Mouse (Mus musculus) midbrain, embryonic 16.5 days (tissue): ENCODE results near the gene Olfr116. TPM values are rescaled to one million over a fixed set of nuclear protein-coding genes. Genes with fewer than 3 reads are reported as not detected.

Experiments used
- ATAC-seq: fragments of 200-750 bp; cut with Nextera tagmentation; 2 replicates; pipeline ENCODE4 v1.8.0; 2017; ENCODE audit warnings: moderate TSS enrichment
- H3K27ac ChIP-seq: fragments of 300-500 bp; sonication (generic); 2 replicates; pipeline ENCODE4 v1.5.1; 2014; ENCODE audit warnings: mild to moderate bottlenecking, low read length, mixed read lengths
- H3K27me3 ChIP-seq: fragments of 300-500 bp; sonication (generic); 2 replicates; pipeline ENCODE4 v1.6.1; 2014; ENCODE audit warnings: low read depth, low read length, mixed read lengths; ENCODE audit not compliant: control insufficient read depth, insufficient read depth
- H3K36me3 ChIP-seq: fragments of 300-500 bp; sonication (generic); 2 replicates; pipeline ENCODE4 v1.6.1; 2014; ENCODE audit warnings: mild to moderate bottlenecking, low read length, moderate library complexity, mixed read lengths; ENCODE audit not compliant: control insufficient read depth, insufficient read depth
- H3K4me1 ChIP-seq: fragments of 300-500 bp; sonication (generic); 2 replicates; pipeline ENCODE4 v1.6.1; 2014; ENCODE audit warnings: mild to moderate bottlenecking, low read length, mixed read lengths; ENCODE audit not compliant: control insufficient read depth, insufficient read depth
- H3K4me2 ChIP-seq: fragments of 300-500 bp; sonication (generic); 2 replicates; pipeline ENCODE4 v1.6.1; 2014; ENCODE audit warnings: mild to moderate bottlenecking, low read length, mixed read lengths
- H3K4me3 ChIP-seq: fragments of 300-500 bp; sonication (generic); 2 replicates; pipeline ENCODE4 v1.5.1; 2014; ENCODE audit warnings: low read depth, mild to moderate bottlenecking, low read length, moderate library complexity, mixed read lengths
- H3K9ac ChIP-seq: fragments of 300-500 bp; sonication (generic); 2 replicates; pipeline ENCODE4 v1.6.1; 2014; ENCODE audit warnings: low read depth, low read length, mixed read lengths
- H3K9me3 ChIP-seq: fragments of 300-500 bp; sonication (generic); replicated peaks from 2 replicates; pipeline ENCODE4 v1.6.1; 2014; ENCODE audit warnings: mild to moderate bottlenecking, low read length, mixed read lengths; ENCODE audit not compliant: control insufficient read depth, poor library complexity, severe bottlenecking
- WGBS: fragments of 180-500 bp; shearing (Covaris S2); extraction: QIAGEN DNeasy Blood & Tissue Kit; methylation state at CpG from one replicate; pipeline ENCODE4 v1.1.7; 2014; 5-methylcytosine and 5-hydroxymethylcytosine counted together
- polyA plus RNA-seq: library from polyadenylated mRNA; unstranded; fragments of >200 nt; fragmentation: Nextera tagmentation; extraction: Ambion mirVana; gene quantifications from 2 replicates; pipeline ENCODE4 v1.2.1, GENCODE M21; 2015

The Olfr116 gene
- not detected in 2 replicates for polyA plus RNA-seq

DNA sequence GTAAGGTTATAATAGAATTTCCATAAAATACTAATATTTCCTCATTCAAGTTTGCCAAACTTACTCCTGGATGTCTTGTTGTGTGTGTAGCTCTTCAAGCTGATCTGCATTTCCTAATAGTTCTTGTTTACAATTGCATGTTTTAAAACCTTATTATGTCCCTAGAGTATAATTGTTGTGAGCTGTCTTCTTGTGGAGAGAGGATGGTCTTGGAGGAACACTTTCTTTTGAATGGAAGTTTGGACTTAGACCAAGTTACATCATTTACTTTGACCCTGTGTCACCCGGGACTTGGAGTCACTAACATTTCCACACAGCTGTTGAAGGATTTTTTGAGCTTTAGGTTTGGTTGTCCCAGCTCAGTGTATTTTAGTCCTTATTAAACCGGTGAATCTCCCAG lies at the start of gene Olfr116, which contains the start of gene Olfr115:
TSS of gene Olfr116 (minus strand) at position 191 of the 400 bp plus-strand sequence.
TSS of gene Olfr115 (minus strand) at position 101 of the 400 bp plus-strand sequence.
- H3K9ac ChIP-seq, result no peak within 1 kb of the TSS
- no peak within 1 kb of the TSS for H3K4me2 ChIP-seq
- WGBS, result 81% methylated on average over 2 of the region's 2 CpGs

DNA sequence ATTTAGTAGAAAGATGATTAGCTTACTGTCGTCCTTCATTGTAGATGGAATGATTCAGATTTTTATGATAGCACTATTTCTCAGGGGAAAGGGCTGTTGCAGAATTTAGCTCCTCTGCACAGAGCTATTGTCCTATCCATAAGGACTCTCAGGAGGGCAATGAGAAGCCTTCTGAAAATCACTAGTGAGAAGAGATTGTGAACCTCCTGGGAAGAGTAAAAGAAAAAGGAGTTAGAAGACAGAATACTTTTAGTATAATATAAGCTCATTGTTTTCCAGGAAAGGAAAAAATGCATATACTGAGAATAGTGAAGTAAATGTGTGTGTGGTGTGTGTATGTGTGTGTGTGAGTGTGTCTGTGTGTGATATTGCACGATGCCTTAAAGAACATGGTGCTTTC lies 39.7 kb upstream of the Olfr116 start, which contains the start of gene Olfr118:
TSS of gene Olfr118 (plus strand) at position 301 of the 400 bp plus-strand sequence.
- no peaks in the 10 kb centered on the region for H3K4me1 ChIP-seq
- H3K4me3 ChIP-seq, result no peak within 1 kb of the TSS
- 81% methylated on average over 2 of the region's 2 CpGs for WGBS
- H3K27ac ChIP-seq, result no peak within 1 kb of the TSS
- H3K27me3 ChIP-seq, result no peaks in the 10 kb centered on the region
- ATAC-seq, result no peak
- no peaks in the 10 kb centered on the region for H3K36me3 ChIP-seq
- H3K9me3 ChIP-seq, result no peaks in the 10 kb centered on the region
- H3K9ac ChIP-seq, result no peak within 1 kb of the TSS
- no peak within 1 kb of the TSS for H3K4me2 ChIP-seq

More for the DNA sequence above, at the start of gene Olfr116, which contains the start of gene Olfr115:
- ATAC-seq, result no peak
- no peak within 1 kb of the TSS for H3K4me3 ChIP-seq
- no peak within 1 kb of the TSS for H3K27ac ChIP-seq
- H3K27me3 ChIP-seq, result no peaks in the 10 kb centered on the region
- no peaks in the 10 kb centered on the region for H3K4me1 ChIP-seq
- H3K36me3 ChIP-seq, result no peaks in the 10 kb centered on the region
- no peaks in the 10 kb centered on the region for H3K9me3 ChIP-seq

DNA sequence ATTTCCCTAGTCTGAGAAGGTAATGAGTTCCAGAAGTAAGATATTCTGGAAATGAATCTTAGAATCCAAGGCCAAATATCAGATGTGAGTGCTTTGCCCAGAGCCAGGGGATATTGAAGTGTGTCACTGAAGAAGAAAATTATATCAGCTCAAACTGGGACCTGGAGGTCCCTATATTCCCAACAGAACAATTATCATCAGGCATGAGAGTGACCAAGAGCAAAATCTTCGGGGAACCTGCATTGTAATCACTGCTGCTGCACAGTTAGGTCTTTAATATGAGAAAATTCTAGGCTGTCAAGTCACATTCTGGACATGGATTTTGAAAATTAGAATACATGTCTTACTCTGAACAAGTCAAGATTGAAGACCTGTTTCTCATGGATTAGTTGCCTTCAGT lies 36.7 kb upstream of the Olfr116 start, which contains the start of gene Olfr117:
TSS of gene Olfr117 (minus strand) at position 101 of the 400 bp plus-strand sequence.
- ATAC-seq, result no peak
- WGBS, result 68% methylated on average over 1 of the region's 1 CpGs
- no peak within 1 kb of the TSS for H3K9ac ChIP-seq

DNA sequence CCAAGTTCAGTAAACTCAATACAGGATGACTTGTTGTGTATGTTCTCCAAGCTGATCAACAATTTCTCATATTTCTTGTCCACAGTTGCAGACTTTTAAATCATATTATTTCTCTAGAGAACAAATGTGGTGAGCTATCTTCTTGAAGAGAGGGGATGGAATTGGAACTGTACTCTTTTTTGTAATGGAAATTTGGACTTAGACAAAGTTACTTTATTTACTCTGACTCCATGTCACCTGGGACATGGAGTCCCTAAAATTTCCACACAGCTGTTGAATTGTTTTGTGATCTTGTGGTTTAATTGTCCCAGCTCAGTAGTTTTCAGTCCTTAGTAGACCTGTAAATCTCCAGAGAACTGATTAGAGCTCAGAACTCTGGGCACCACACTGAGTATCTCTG lies 34.4 kb downstream of the Olfr116 start, which contains the start of gene Olfr114:
TSS of gene Olfr114 (minus strand) at position 101 of the 400 bp plus-strand sequence.
- no peaks in the 10 kb centered on the region for H3K9me3 ChIP-seq
- no peak for ATAC-seq
- H3K27me3 ChIP-seq, result no peaks in the 10 kb centered on the region
- no peak within 1 kb of the TSS for H3K4me3 ChIP-seq
- no peak within 1 kb of the TSS for H3K4me2 ChIP-seq
- no peak within 1 kb of the TSS for H3K9ac ChIP-seq
- no peaks in the 10 kb centered on the region for H3K4me1 ChIP-seq
- H3K36me3 ChIP-seq, result no peaks in the 10 kb centered on the region
- H3K27ac ChIP-seq, result no peak within 1 kb of the TSS

More for the DNA sequence above, 36.7 kb upstream of the Olfr116 start, which contains the start of gene Olfr117:
- Histone ChIP-seq H3K4me3 (no peak within 1 kb of the TSS), H3K27ac (no peak within 1 kb of the TSS), H3K9me3 (no peaks in the 10 kb centered on the region), H3K27me3 (no peaks in the 10 kb centered on the region), H3K36me3 (no peaks in the 10 kb centered on the region), H3K4me2 (no peak within 1 kb of the TSS), H3K4me1 (no peaks in the 10 kb centered on the region)

DNA sequence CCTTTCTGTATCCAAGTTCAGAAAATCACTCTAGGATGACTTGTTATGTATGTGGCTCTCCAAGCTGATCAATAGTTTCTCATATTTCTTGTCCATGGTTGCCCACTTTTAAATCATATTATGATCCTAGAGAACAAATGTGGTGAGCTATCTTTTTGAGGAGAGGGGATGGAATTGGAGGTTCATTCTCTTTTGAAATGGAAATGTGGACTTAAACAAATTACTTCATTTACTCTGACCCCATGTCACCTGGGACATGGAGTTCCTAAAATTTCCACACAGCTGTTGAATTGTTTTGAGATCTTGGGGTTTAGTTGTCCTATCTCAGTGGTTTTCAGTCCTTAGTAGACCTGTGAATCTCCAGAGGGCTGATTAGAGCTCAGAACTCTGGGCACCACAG lies 49.4 kb downstream of the Olfr116 start, which contains the start of gene Olfr113:
TSS of gene Olfr113 (minus strand) at position 101 of the 400 bp plus-strand sequence.
- H3K4me3 ChIP-seq, result no peak within 1 kb of the TSS
- no peaks in the 10 kb centered on the region for H3K27me3 ChIP-seq
- H3K4me2 ChIP-seq, result no peak within 1 kb of the TSS
- H3K9me3 ChIP-seq, result no peaks in the 10 kb centered on the region
- H3K9ac ChIP-seq, result no peak within 1 kb of the TSS
- no peak within 1 kb of the TSS for H3K27ac ChIP-seq
- H3K36me3 ChIP-seq, result no peaks in the 10 kb centered on the region
- H3K4me1 ChIP-seq, result no peaks in the 10 kb centered on the region
- ATAC-seq, result no peak

Other genes with a start within 250 kb of the Olfr116 start
- not detected in 2 replicates for gene Olfr105-ps, start 248.2 kb downstream of the Olfr116 start, polyA plus RNA-seq
- gene Olfr106-ps, start 236.8 kb downstream of the Olfr116 start, polyA plus RNA-seq, result not detected in 2 replicates
- not detected in 2 replicates for gene Olfr107, start 228.0 kb downstream of the Olfr116 start, polyA plus RNA-seq
- not detected in 2 replicates for gene Olfr108, start 181.7 kb downstream of the Olfr116 start, polyA plus RNA-seq
- not detected in 2 replicates for gene Olfr109, start 168.3 kb downstream of the Olfr116 start, polyA plus RNA-seq
- gene H2-M2, start 143.6 kb downstream of the Olfr116 start, polyA plus RNA-seq, result not detected in 2 replicates
- not detected in 2 replicates for gene Olfr110, start 134.7 kb downstream of the Olfr116 start, polyA plus RNA-seq
- 0.12 TPM in 1 of 2 replicates, not detected in the other for gene Olfr111, start 119.2 kb downstream of the Olfr116 start, polyA plus RNA-seq
- not detected in 2 replicates for gene Olfr112, start 57.7 kb downstream of the Olfr116 start, polyA plus RNA-seq
- not detected in 2 replicates for gene Olfr113, start 49.5 kb downstream of the Olfr116 start, polyA plus RNA-seq
- not detected in 2 replicates for gene Olfr114, start 34.5 kb downstream of the Olfr116 start, polyA plus RNA-seq
- gene Olfr115, start 90 bp downstream of the Olfr116 start, polyA plus RNA-seq, result not detected in 2 replicates
- not detected in 2 replicates for gene Olfr117, start 36.6 kb upstream of the Olfr116 start, polyA plus RNA-seq
- not detected in 2 replicates for gene Olfr118, start 39.8 kb upstream of the Olfr116 start, polyA plus RNA-seq
- not detected in 2 replicates for gene Olfr119, start 69.4 kb upstream of the Olfr116 start, polyA plus RNA-seq
- not detected in 2 replicates for gene Olfr120, start 94.6 kb upstream of the Olfr116 start, polyA plus RNA-seq
- gene Olfr121, start 121.7 kb upstream of the Olfr116 start, polyA plus RNA-seq, result not detected in 2 replicates
- not detected in 2 replicates for gene Olfr122, start 141.4 kb upstream of the Olfr116 start, polyA plus RNA-seq
- not detected in 2 replicates for gene Olfr123, start 166.3 kb upstream of the Olfr116 start, polyA plus RNA-seq
- gene Olfr124, start 172.7 kb upstream of the Olfr116 start, polyA plus RNA-seq, result not detected in 2 replicates
- not detected in 2 replicates for gene Olfr125, start 205.8 kb upstream of the Olfr116 start, polyA plus RNA-seq
- gene Olfr126, start 220.3 kb upstream of the Olfr116 start, polyA plus RNA-seq, result not detected in 2 replicates